Mouse (Mus musculus) embryo, embryonic 10 days (tissue): ENCODE measurements around the gene Twistnb.
A peak's percentile ranks its signal among the peaks of the same experiment; 100 is the strongest.

ENCODE experiments used
- DNase-seq: peaks from one replicate; pipeline ENCODE4 v3.0.0-alpha.2; 2015; ENCODE audit warnings: low spot score

The Twistnb gene

GRCm38 (mm10) chr12:33429387-33430160 lies at the start of gene Twistnb:
TSS of gene Twistnb (plus strand) at chr12:33429635.
- peak; percentile 97 for DNase-seq

- DNase-seq, result peak; percentile 91
Measured at GRCm38 (mm10) chr12:33388842-33389241, 40.6 kb upstream of the Twistnb start.

- DNase-seq, result no peak
Measured at GRCm38 (mm10) chr12:33390844-33391560, 38.4 kb upstream of the Twistnb start.

GRCm38 (mm10) chr12:33394804-33395623 lies 34.4 kb upstream of the Twistnb start, which contains the start of gene Efcab10:
TSS of gene Efcab10 (plus strand) at chr12:33394854.
- DNase-seq, result peak; percentile 62

GRCm38 (mm10) chr12:33403265-33403693 lies 26.2 kb upstream of the Twistnb start:
- DNase-seq, result peak; percentile 46

- no peak for DNase-seq
Measured at GRCm38 (mm10) chr12:33404996-33405395, 24.4 kb upstream of the Twistnb start.

DNA sequence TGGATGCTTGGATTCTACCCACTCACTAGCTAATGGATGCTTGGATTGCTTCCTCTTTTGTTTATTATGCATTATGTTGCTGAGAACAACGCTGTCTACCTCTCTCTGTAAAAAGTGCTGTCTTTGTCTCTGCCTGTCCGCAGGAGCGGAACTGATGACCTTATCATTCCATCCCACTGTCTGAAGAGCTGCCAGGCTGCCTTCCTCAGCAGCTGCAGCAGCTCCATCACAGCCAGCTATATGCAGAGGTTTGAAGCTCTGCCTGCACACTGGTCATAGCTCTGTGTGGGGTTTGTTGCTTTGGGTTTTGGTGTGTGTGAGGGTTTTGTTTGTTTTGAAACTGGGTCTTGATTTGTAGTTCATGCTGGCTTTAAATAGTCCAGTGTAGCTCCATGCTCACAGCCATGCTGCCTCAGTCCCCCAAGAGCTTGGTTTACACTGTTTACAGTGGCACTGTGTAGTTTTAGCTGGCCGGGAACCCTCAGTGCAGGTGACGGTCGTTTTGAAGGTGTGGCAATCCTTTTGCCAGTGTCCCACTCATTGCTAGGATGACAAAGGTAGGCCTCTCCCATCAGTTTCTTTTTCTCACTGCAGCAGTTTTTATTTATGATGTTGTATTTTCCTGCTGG lies 23.9 kb upstream of the Twistnb start:
- no peak for DNase-seq

- DNase-seq, result no peak
Measured at GRCm38 (mm10) chr12:33411580-33412151, 17.8 kb upstream of the Twistnb start.

DNA sequence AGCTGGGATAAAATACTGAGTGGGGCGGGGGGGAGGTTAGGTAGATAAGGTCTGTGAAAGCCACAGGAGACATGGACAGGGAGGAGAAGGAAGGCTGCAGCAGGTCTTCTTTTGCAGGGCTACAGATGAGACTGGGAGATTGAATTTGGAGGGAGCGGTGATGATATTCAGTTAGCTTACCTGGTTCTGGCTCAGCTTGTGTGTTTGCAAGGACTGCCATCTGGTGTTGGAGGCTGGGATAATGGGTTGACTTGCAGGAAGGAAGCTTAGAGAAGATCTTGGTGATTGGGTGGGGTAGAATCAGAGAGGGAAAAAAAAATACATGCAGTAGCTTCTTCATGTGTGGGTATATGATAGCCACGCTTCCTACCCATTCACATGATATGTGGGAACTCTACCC lies 5.1 kb upstream of the Twistnb start:
- peak; percentile 63 for DNase-seq

DNA sequence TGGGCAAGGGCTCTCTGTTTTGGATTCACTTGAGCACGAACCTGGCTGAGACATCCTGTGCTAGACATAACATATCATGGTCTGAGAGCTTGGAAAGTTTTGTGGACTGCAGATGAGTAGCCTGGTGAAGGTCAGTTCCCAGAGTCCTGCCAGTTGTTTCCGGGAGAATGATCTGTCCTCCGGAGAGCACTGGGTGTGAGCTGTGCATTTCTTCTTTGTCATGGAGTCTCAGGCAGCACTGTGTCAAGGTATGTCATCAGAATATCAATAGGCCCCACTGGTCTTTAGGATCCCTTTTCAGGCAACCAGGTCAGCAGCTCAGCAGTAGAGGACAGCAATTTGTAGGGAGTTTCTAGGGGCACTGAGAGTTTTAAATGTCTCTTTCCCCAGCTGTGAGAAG lies 2.1 kb upstream of the Twistnb start:
- no peak for DNase-seq

DNA sequence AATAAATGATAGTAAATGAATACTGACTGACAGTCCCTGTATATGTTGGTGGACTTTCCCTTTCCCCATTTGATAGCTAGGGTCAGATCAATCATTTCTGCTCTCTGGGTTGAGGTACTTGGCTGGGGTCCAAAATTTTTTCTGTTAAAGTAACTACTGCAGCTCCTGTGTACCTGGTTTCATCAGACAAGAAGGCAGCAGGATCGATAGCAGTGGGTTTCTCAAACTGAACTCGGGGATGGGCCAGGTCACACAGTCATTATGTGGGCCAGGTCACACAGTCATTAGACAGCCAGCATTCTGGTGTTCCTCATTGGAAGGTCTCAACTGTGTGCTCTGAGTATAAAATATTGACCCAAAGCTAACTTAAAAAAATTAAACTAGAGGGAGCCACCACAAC lies 1.7 kb upstream of the Twistnb start:
- DNase-seq, result no peak

DNA sequence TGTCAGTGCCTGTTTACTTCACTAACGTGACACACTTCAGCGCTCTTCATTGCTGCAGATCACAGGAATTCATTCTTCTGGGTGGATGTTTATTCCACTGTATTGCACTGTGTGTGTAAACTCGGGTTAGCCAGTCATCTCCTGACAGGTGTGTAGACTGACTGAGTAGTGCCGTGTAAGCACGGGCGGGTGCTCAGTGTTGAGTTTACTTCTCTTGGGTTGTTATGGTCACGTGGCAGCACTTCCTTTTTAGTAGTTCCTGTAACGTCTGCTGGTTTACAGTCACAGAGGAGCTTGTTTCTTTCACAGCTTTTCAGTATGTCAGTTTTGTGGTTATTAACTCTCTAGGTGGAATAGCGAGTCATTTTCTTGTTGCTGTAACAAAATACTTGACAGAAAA lies 4.4 kb downstream of the Twistnb start:
- no peak for DNase-seq

DNA sequence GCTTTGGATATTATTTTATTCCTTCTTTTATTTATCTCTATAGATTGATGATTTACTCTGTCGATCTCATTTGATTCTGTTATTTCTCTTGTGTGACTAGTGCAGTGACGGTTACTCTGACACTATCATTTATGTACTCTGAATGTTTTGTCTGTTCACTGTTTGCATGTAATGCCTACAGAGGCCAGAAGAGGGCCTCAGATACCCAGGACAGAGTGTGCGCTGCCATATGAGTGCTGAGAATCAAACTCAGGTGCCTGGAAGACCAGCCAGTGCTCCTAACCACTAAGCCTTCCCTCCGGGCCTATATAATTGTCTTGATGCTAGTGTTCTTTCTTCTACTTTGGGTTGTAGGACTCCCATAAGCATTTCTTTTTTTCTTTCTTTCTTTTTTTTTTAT lies 5.3 kb downstream of the Twistnb start:
- DNase-seq, result no peak

DNA sequence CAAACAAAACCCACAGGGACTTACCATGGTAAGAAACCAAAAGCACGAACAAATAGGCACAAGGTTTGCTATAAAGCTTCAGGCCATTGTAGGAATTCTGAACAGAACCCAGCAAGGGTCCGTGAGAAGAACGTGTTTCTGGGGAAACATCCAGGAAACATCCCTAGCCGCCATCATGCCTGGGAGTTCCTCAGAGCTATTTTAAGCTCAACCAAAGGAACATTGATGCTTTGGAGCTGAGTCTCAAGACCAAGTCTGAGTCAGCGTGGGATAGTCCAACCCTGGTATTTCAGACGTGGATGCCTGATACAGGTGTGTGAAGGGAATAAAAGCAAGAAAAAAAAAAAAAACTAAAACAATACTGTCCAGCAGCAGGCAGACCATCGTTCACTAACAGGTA lies 26.0 kb downstream of the Twistnb start:
- no peak for DNase-seq

- DNase-seq, result no peak
Measured at GRCm38 (mm10) chr12:33456242-33456641, 26.8 kb downstream of the Twistnb start.

GRCm38 (mm10) chr12:33480975-33481374 lies 51.5 kb downstream of the Twistnb start:
- DNase-seq, result peak; percentile 66

DNA sequence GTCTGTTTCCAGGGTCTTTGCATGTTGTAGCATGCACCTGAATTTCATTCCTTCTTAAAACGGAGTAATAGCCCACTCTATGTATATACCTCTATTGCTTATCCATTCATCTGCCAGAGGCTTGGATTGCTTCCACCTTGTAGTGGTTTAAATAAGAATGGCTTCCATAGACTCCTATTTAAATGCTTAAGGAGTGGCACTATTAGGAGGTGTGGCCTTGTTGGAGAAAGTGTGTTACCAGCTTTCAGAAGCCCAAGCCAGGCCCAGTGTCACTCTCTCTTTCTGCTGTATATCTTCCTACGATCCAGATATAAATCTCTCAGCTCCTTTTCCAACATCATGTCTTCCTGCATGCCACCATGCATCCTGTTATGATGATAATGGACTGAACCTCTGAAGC lies 53.5 kb downstream of the Twistnb start:
- no peak for DNase-seq
